Mouse (Mus musculus) lung, embryonic 16.5 days (tissue): ENCODE data around the gene Lrp1. TPM values are rescaled to one million over a fixed set of nuclear protein-coding genes. Genes with fewer than 3 reads are reported as not detected.

ENCODE experiments used
- ATAC-seq: fragments of 200-750 bp; cut with Nextera tagmentation; 2 replicates; pipeline ENCODE4 v1.8.0; 2017; ENCODE audit warnings: low read depth, mild to moderate bottlenecking, moderate library complexity
- H3K27ac ChIP-seq: fragments of 300-500 bp; sonication (generic); 2 replicates; pipeline ENCODE4 v1.5.1; 2014; ENCODE audit warnings: mild to moderate bottlenecking, control low read depth, low read length
- H3K27me3 ChIP-seq: fragments of 300-500 bp; sonication (generic); 2 replicates; pipeline ENCODE4 v1.6.1; 2014; ENCODE audit warnings: low read depth, low read length, mixed read lengths; ENCODE audit not compliant: control insufficient read depth, insufficient read depth
- H3K36me3 ChIP-seq: fragments of 300-500 bp; sonication (generic); 2 replicates; pipeline ENCODE4 v1.6.1; 2014; ENCODE audit warnings: low read length; ENCODE audit not compliant: control insufficient read depth, insufficient read depth
- H3K4me1 ChIP-seq: fragments of 300-500 bp; sonication (generic); replicated peaks from 2 replicates; pipeline ENCODE4 v1.6.1; 2014; ENCODE audit warnings: low read length, mixed read lengths; ENCODE audit not compliant: control insufficient read depth, insufficient read depth
- H3K4me2 ChIP-seq: fragments of 300-500 bp; sonication (generic); 2 replicates; pipeline ENCODE4 v1.6.1; 2014; ENCODE audit warnings: low read depth, low read length, control low read depth
- H3K4me3 ChIP-seq: fragments of 300-500 bp; sonication (generic); 2 replicates; pipeline ENCODE4 v1.5.1; 2014; ENCODE audit warnings: mild to moderate bottlenecking, low read length, control low read depth
- H3K9ac ChIP-seq: fragments of 300-500 bp; sonication (generic); 2 replicates; pipeline ENCODE4 v1.6.1; 2014; ENCODE audit warnings: low read length, control low read depth
- H3K9me3 ChIP-seq: fragments of 300-500 bp; sonication (generic); 2 replicates; pipeline ENCODE4 v1.6.1; 2016; ENCODE audit warnings: low read length; ENCODE audit not compliant: control insufficient read depth
- WGBS: fragments of 180-500 bp; shearing (Covaris S2); extraction: QIAGEN DNeasy Blood & Tissue Kit; methylation state at CpG from one replicate; pipeline ENCODE4 v1.1.7; 2014; 5-methylcytosine and 5-hydroxymethylcytosine counted together
- polyA plus RNA-seq: library from polyadenylated mRNA; unstranded; fragments of >200 nt; fragmentation: Nextera tagmentation; extraction: Ambion mirVana; gene quantifications from 2 replicates; pipeline ENCODE4 v1.2.1, GENCODE M21; 2015

The Lrp1 gene
- polyA plus RNA-seq, 1 experiment from 2014 or later, result 78.9 TPM

GRCm38 (mm10) chr10:127607059-127607458 is 13.9 kb downstream of the Lrp1 start:
- Histone ChIP-seq H3K9ac (no peak overlapping the region), H3K27me3 (no peaks in the 10 kb centered on the region), H3K4me1 (peaks cover 32% of the 10 kb centered on the region), H3K27ac (no peak overlapping the region), H3K4me3 (no peak overlapping the region), H3K4me2 (no peak overlapping the region), H3K36me3 (peaks cover 34% of the 10 kb centered on the region), H3K9me3 (no peaks in the 10 kb centered on the region)
- no peak for ATAC-seq
- 90% methylated on average over 7 of the region's 7 CpGs for WGBS

- peaks cover 31% of the 10 kb centered on the region for H3K36me3 ChIP-seq
These were observed 15.2 kb downstream of the Lrp1 start for GRCm38 (mm10) chr10:127605756-127606155.

GRCm38 (mm10) chr10:127605251-127605547 is 15.7 kb downstream of the Lrp1 start:
- no peaks in the 10 kb centered on the region for H3K27me3 ChIP-seq
- ATAC-seq, result no peak
- no peak overlapping the region for H3K9ac ChIP-seq
- H3K4me1 ChIP-seq, result peaks cover 41% of the 10 kb centered on the region
- no peak overlapping the region for H3K4me2 ChIP-seq
- peak overlapping the region; percentile 59 for H3K27ac ChIP-seq
- peaks cover 28% of the 10 kb centered on the region for H3K36me3 ChIP-seq
- no peak overlapping the region for H3K4me3 ChIP-seq
- no peaks in the 10 kb centered on the region for H3K9me3 ChIP-seq
- 73% methylated on average over 8 of the region's 8 CpGs for WGBS

More at GRCm38 (mm10) chr10:127605756-127606155, 15.2 kb downstream of the Lrp1 start:
- H3K9ac ChIP-seq, result no peak overlapping the region
- 88% methylated on average over 9 of the region's 9 CpGs for WGBS
- H3K9me3 ChIP-seq, result no peaks in the 10 kb centered on the region
- no peak overlapping the region for H3K4me3 ChIP-seq
- H3K4me2 ChIP-seq, result no peak overlapping the region
- H3K4me1 ChIP-seq, result peaks cover 36% of the 10 kb centered on the region
- H3K27me3 ChIP-seq, result no peaks in the 10 kb centered on the region
- no peak overlapping the region for H3K27ac ChIP-seq
- ATAC-seq, result no peak

- Histone ChIP-seq H3K9me3 (no peaks in the 10 kb centered on the region), H3K27ac (peak overlapping the region; percentile 59), H3K9ac (no peak overlapping the region), H3K27me3 (no peaks in the 10 kb centered on the region), H3K36me3 (peaks cover 28% of the 10 kb centered on the region), H3K4me2 (no peak overlapping the region), H3K4me3 (no peak overlapping the region), H3K4me1 (peaks cover 44% of the 10 kb centered on the region)
- ATAC-seq, result peak; percentile 41
- 29% methylated on average over 15 of the region's 15 CpGs for WGBS
These were observed 16.3 kb downstream of the Lrp1 start for GRCm38 (mm10) chr10:127604465-127605250.

GRCm38 (mm10) chr10:127603437-127604371 is 17.2 kb downstream of the Lrp1 start:
- WGBS, result 58% methylated on average over 13 of the region's 13 CpGs
- Histone ChIP-seq H3K27ac (peak overlapping the region; percentile 59), H3K9me3 (no peaks in the 10 kb centered on the region), H3K36me3 (peaks cover 28% of the 10 kb centered on the region), H3K4me3 (no peak overlapping the region), H3K4me2 (no peak overlapping the region), H3K4me1 (peaks cover 49% of the 10 kb centered on the region), H3K9ac (no peak overlapping the region), H3K27me3 (no peaks in the 10 kb centered on the region)
- ATAC-seq, result no peak

GRCm38 (mm10) chr10:127602194-127602593 is 18.8 kb downstream of the Lrp1 start:
- 91% methylated on average over 6 of the region's 6 CpGs for WGBS
- Histone ChIP-seq H3K27me3 (no peaks in the 10 kb centered on the region), H3K4me2 (no peak overlapping the region), H3K9ac (no peak overlapping the region), H3K4me3 (no peak overlapping the region), H3K4me1 (peaks cover 65% of the 10 kb centered on the region), H3K36me3 (peaks cover 26% of the 10 kb centered on the region), H3K27ac (no peak overlapping the region), H3K9me3 (no peaks in the 10 kb centered on the region)
- ATAC-seq, result no peak

GRCm38 (mm10) chr10:127599779-127600541 is 21.0 kb downstream of the Lrp1 start:
- Histone ChIP-seq H3K36me3 (peaks cover 15% of the 10 kb centered on the region), H3K4me1 (peaks cover 79% of the 10 kb centered on the region), H3K4me2 (no peak overlapping the region; the same call in 1 of the 2 replicates), H3K27me3 (no peaks in the 10 kb centered on the region), H3K27ac (peak overlapping the region; percentile 87), H3K4me3 (no peak overlapping the region), H3K9ac (0 out of 2 replicates have a peak overlapping the region, but pooled peaks have one; percentile 24), H3K9me3 (no peaks in the 10 kb centered on the region)
- ATAC-seq, result peak; percentile 79
- WGBS, result 36% methylated on average over 17 of the region's 17 CpGs

- H3K4me2 ChIP-seq, result no peak overlapping the region
- peaks cover 78% of the 10 kb centered on the region for H3K4me1 ChIP-seq
- H3K9me3 ChIP-seq, result no peaks in the 10 kb centered on the region
- no peak overlapping the region for H3K4me3 ChIP-seq
- H3K27ac ChIP-seq, result peak overlapping the region; percentile 87
- peaks cover 19% of the 10 kb centered on the region for H3K36me3 ChIP-seq
- no peaks in the 10 kb centered on the region for H3K27me3 ChIP-seq
- 83% methylated on average over 11 of the region's 11 CpGs for WGBS
- no peak for ATAC-seq
- H3K9ac ChIP-seq, result no peak overlapping the region
These were observed 21.7 kb downstream of the Lrp1 start for GRCm38 (mm10) chr10:127599252-127599651.
